Mouse (Mus musculus): ENCODE measurements around the gene Mrpl45.

- TF ChIP-seq SIN3A (IDR thresholded peaks at IDR 0.05; ENCODE audit: low read length) (no peak), POLR2A (IDR thresholded peaks at IDR 0.05; ENCODE audit: low read depth, low read length) (no peak), MYC (IDR thresholded peaks at IDR 0.05; ENCODE audit: low read depth, low read length) (no peak), TBP (conservative IDR thresholded peaks at IDR 0.05; ENCODE audit: low read depth, low read length) (no peak)
Measured at GRCm38 (mm10) chr11:97302231-97302781, 13.2 kb upstream of the Mrpl45 start.
